Mouse (Mus musculus): ENCODE results near the gene Fat2. TPM values are rescaled to one million over a fixed set of nuclear protein-coding genes. Genes with fewer than 3 reads are reported as not detected.

The Fat2 gene
- polyA plus RNA-seq, 1 experiment from 2014 or later: not detected

- no peak overlapping the region for H3K4me2 ChIP-seq (replicated peaks; ENCODE audit: low read depth)
- 48% methylated on average over 6 of the region's 6 CpGs for WGBS
- H3K36me3 ChIP-seq (ENCODE audit: control insufficient read depth, insufficient read depth): no peaks in the 10 kb centered on the region
- no peaks in the 10 kb centered on the region for H3K27me3 ChIP-seq (replicated peaks; ENCODE audit: control insufficient read depth, insufficient read depth, low read length)
- ATAC-seq: no peak
- no peak for TF ChIP-seq CTCF (IDR thresholded peaks at IDR 0.05; ENCODE audit: low read depth)
- no peak overlapping the region for H3K27ac ChIP-seq (ENCODE audit: low read depth, low read length)
- no peaks in the 10 kb centered on the region for H3K9me3 ChIP-seq (ENCODE audit: control insufficient read depth)
- no peak overlapping the region for H3K4me3 ChIP-seq (ENCODE audit: low read depth, low read length)
- no peaks in the 10 kb centered on the region for H3K4me1 ChIP-seq (replicated peaks; ENCODE audit: control insufficient read depth, insufficient read depth, low read length)
- no peak overlapping the region for H3K9ac ChIP-seq (ENCODE audit: low read depth, low read length)
These were observed 35.6 kb upstream of the Fat2 start for GRCm38 (mm10) chr11:55372001-55372400.

- Histone ChIP-seq H3K9me3 (ENCODE audit: control insufficient read depth) (no peaks in the 10 kb centered on the region), H3K9ac (ENCODE audit: low read depth, low read length) (no peak overlapping the region), H3K36me3 (ENCODE audit: control insufficient read depth, insufficient read depth) (no peaks in the 10 kb centered on the region), H3K27me3 (replicated peaks; ENCODE audit: control insufficient read depth, insufficient read depth, low read length) (no peaks in the 10 kb centered on the region), H3K4me3 (ENCODE audit: low read depth, low read length) (no peak overlapping the region), H3K4me2 (replicated peaks; ENCODE audit: low read depth) (no peak overlapping the region), H3K27ac (ENCODE audit: low read depth, low read length) (no peak overlapping the region), H3K4me1 (replicated peaks; ENCODE audit: control insufficient read depth, insufficient read depth, low read length) (no peaks in the 10 kb centered on the region)
- no peak for ATAC-seq
- 54% methylated on average over 6 of the region's 6 CpGs for WGBS
- TF ChIP-seq CTCF (IDR thresholded peaks at IDR 0.05; ENCODE audit: low read depth): no peak
These were observed 32.7 kb upstream of the Fat2 start for GRCm38 (mm10) chr11:55369093-55369471.

GRCm38 (mm10) chr11:55368388-55369092 is 32.2 kb upstream of the Fat2 start:
- 51% methylated on average over 4 of the region's 4 CpGs for WGBS
- TF ChIP-seq CTCF (IDR thresholded peaks at IDR 0.05; ENCODE audit: low read depth): no peak
- ATAC-seq: no peak
- H3K27me3 ChIP-seq (replicated peaks; ENCODE audit: control insufficient read depth, insufficient read depth, low read length): no peaks in the 10 kb centered on the region
- H3K27ac ChIP-seq (ENCODE audit: low read depth, low read length): no peak overlapping the region
- H3K4me3 ChIP-seq (ENCODE audit: low read depth, low read length): no peak overlapping the region
- no peaks in the 10 kb centered on the region for H3K36me3 ChIP-seq (ENCODE audit: control insufficient read depth, insufficient read depth)
- H3K9me3 ChIP-seq (ENCODE audit: control insufficient read depth): no peaks in the 10 kb centered on the region
- no peaks in the 10 kb centered on the region for H3K4me1 ChIP-seq (replicated peaks; ENCODE audit: control insufficient read depth, insufficient read depth, low read length)
- no peak overlapping the region for H3K9ac ChIP-seq (ENCODE audit: low read depth, low read length)
- H3K4me2 ChIP-seq (replicated peaks; ENCODE audit: low read depth): no peak overlapping the region

- no peaks in the 10 kb centered on the region for H3K9me3 ChIP-seq (ENCODE audit: control insufficient read depth)
- no peak for ATAC-seq
- 64% methylated on average over 10 of the region's 10 CpGs for WGBS
- H3K36me3 ChIP-seq (ENCODE audit: control insufficient read depth, insufficient read depth): no peaks in the 10 kb centered on the region
- H3K4me2 ChIP-seq (replicated peaks; ENCODE audit: low read depth): no peak overlapping the region
- no peaks in the 10 kb centered on the region for H3K27me3 ChIP-seq (replicated peaks; ENCODE audit: control insufficient read depth, insufficient read depth, low read length)
- H3K9ac ChIP-seq (ENCODE audit: low read depth, low read length): no peak overlapping the region
- no peak overlapping the region for H3K4me3 ChIP-seq (ENCODE audit: low read depth, low read length)
- H3K4me1 ChIP-seq (replicated peaks; ENCODE audit: control insufficient read depth, insufficient read depth, low read length): no peaks in the 10 kb centered on the region
- TF ChIP-seq CTCF (IDR thresholded peaks at IDR 0.05; ENCODE audit: low read depth): no peak
- H3K27ac ChIP-seq (ENCODE audit: low read depth, low read length): no peak overlapping the region
These were observed 31.4 kb upstream of the Fat2 start for GRCm38 (mm10) chr11:55367783-55368182.

GRCm38 (mm10) chr11:55365840-55366239 is 29.5 kb upstream of the Fat2 start:
- Histone ChIP-seq H3K4me3 (ENCODE audit: low read depth, low read length) (no peak overlapping the region), H3K27me3 (replicated peaks; ENCODE audit: control insufficient read depth, insufficient read depth, low read length) (no peaks in the 10 kb centered on the region), H3K9ac (ENCODE audit: low read depth, low read length) (no peak overlapping the region), H3K4me2 (replicated peaks; ENCODE audit: low read depth) (no peak overlapping the region), H3K36me3 (ENCODE audit: control insufficient read depth, insufficient read depth) (no peaks in the 10 kb centered on the region), H3K4me1 (replicated peaks; ENCODE audit: control insufficient read depth, insufficient read depth, low read length) (no peaks in the 10 kb centered on the region), H3K27ac (ENCODE audit: low read depth, low read length) (no peak overlapping the region), H3K9me3 (ENCODE audit: control insufficient read depth) (no peaks in the 10 kb centered on the region)
- 90% methylated on average over 5 of the region's 5 CpGs for WGBS
- no peak for TF ChIP-seq CTCF (IDR thresholded peaks at IDR 0.05; ENCODE audit: low read depth)
- no peak for ATAC-seq

- H3K27me3 ChIP-seq (replicated peaks; ENCODE audit: control insufficient read depth, insufficient read depth, low read length): no peaks in the 10 kb centered on the region
- no peak overlapping the region for H3K4me2 ChIP-seq (replicated peaks; ENCODE audit: low read depth)
- no peak for TF ChIP-seq CTCF (IDR thresholded peaks at IDR 0.05; ENCODE audit: low read depth)
- H3K27ac ChIP-seq (ENCODE audit: low read depth, low read length): no peak overlapping the region
- no peak overlapping the region for H3K9ac ChIP-seq (ENCODE audit: low read depth, low read length)
- 62% methylated on average over 4 of the region's 4 CpGs for WGBS
- no peaks in the 10 kb centered on the region for H3K9me3 ChIP-seq (ENCODE audit: control insufficient read depth)
- no peaks in the 10 kb centered on the region for H3K36me3 ChIP-seq (ENCODE audit: control insufficient read depth, insufficient read depth)
- no peak overlapping the region for H3K4me3 ChIP-seq (ENCODE audit: low read depth, low read length)
- H3K4me1 ChIP-seq (replicated peaks; ENCODE audit: control insufficient read depth, insufficient read depth, low read length): no peaks in the 10 kb centered on the region
- ATAC-seq: no peak
These were observed 28.9 kb upstream of the Fat2 start for GRCm38 (mm10) chr11:55365242-55365641.
